Mouse (Mus musculus) spleen, postnatal 10 days (tissue): ENCODE results near the gene Fbxw24.
"Not testable (repeated sequence)": the region's sequence is repeated elsewhere in the genome, so short reads cannot be mapped to it uniquely, and the experiment has no call there.

Experiments
- DNase-seq, 2 experiments: peaks; one replicate each; pipeline ENCODE4 v3.0.0; 2021 to 2022; ENCODE audit warnings: low spot score in 2 of 2

The Fbxw24 gene

DNA sequence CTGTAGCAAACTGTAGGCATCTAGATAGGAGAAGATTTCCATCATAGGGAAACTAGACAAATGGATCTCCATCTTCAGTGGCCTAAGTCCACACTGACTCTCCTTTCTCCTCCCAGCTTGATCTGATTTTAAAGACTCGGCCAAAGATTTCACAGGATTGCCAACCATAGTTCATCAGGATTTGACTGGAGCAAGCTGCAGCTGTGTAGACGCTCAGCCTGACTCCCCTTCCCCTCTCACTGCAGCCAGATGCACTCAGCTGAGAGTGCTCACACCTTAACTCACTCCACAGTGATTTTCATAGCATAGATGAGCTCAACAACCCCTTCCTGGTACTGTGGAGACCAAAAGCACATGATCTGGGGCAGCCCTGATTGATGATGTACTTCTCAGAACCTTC is at the start of gene Fbxw24:
TSS of gene Fbxw24 (minus strand) at position 101 of the 400 bp plus-strand sequence.
- DNase-seq = not testable (repeated sequence)

DNA sequence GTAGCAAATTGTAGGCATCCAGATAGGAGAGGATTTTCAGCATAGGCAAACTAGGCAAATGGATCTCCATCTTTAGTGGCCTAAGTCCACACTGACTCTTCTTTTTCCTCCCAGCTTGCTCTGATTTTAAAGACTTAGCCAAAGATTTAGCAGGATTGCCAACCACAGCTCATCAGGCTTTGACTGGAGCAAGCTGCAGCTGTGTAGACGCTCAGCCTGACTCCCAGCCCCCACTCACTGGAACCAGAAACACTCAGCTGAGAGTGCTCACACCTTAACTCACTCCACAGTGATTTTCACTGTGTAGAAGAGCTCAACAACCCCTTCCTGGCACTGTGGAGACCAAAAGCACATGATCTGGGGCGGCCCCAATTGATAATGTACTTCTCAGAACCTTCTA is 38.7 kb upstream of the Fbxw24 start, which contains the start of gene Fbxw25:
TSS of gene Fbxw25 (minus strand) at position 101 of the 400 bp plus-strand sequence.
- DNase-seq = not testable (repeated sequence)

- DNase-seq = peak in 1 of 2 experiments; percentile 17
Measured at GRCm38 (mm10) chr9:109606837-109607236, 19.0 kb downstream of the Fbxw24 start.

DNA sequence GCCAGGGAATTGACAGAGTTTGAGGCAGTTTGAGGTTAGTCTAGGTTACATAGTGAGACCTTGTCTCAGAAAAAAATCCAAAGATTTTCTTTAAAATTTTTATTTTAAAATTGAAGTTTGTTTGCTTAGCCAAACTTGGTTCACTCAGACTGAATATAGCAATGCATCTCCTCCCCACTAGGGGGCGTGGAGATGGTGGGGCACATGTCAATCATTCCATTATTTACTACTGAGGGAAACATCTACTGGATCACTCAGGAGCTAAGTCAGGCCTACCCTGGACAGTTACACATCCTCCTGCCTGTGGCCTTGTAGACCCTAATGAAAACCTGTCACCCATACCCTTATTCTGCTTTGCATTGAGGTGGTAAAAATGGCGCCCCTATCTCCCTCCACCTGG is 23.7 kb downstream of the Fbxw24 start:
- DNase-seq = peak in 1 of 2 experiments; percentile 16

- DNase-seq = no peak
Measured at GRCm38 (mm10) chr9:109597226-109597625, 28.6 kb downstream of the Fbxw24 start.

GRCm38 (mm10) chr9:109594866-109595265 is 31.0 kb downstream of the Fbxw24 start:
- no peak for DNase-seq

DNA sequence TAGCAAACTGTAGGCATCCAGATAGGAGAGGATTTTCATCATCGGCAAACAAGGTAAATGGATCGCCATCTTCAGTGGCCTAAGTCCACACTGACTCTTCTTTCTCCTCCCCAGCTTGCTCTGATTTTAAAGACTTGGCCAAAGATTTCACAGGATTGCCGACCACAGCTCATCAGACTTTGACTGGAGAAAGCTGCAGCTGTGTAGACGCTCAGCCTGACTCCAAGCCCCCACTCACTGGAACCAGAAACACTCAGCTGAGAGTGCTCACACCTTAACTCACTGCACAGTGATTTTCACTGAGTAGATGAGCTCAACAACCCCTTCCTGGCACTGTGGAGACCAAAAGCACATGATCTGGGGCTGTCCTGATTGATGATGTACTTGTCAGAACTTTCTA is 57.7 kb downstream of the Fbxw24 start, which contains the start of gene Fbxw15:
TSS of gene Fbxw15 (minus strand) at position 101 of the 400 bp plus-strand sequence.
- not testable (repeated sequence) for DNase-seq

DNA sequence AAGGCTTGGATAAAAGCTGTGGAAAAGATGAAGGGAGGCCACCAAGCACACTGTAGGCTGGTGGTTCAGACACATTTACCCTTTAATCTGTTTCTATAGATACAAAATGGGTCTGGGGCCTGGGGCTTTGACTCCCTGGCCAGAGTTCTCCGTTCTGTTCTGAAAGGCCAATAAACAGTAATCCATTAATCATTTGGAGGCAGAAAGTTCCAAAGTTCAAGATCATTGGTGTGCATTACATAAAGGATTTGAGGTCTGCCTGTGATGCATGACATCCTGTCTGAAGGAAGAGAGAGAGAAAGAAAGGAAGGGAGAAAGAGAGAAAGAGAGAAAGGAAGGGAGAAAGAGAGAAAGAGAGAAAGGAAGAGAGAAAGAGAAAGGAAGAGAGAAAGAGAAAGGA is 60.3 kb downstream of the Fbxw24 start:
- no peak for DNase-seq

DNA sequence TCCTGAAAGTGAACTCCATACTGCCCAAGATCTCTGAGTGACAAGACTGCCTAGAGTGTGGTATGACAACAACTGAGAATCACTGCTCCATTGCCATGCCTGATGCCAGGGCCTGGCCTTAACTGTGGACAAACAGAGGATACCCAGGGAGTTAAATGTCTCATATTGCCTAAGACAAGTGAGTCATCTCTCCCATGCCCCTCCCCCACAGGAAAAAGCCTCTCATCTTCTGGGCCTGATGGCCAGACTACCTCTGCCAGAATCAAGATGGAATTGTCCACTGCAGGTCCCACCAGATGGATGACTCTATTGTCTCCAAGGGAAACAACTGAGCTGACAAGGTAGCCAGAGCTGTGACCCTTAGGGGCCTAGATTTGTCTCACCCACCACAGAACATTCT is 63.8 kb downstream of the Fbxw24 start:
- not testable (repeated sequence) for DNase-seq

GRCm38 (mm10) chr9:109552483-109552882 is 73.4 kb downstream of the Fbxw24 start:
- DNase-seq = no peak
